Mouse (Mus musculus) liver, embryonic 14.5 days (tissue): Measurements from ENCODE around the gene Fdx1.

Source experiments
- CTCF ChIP-seq: IDR thresholded peaks from 2 replicates; pipeline ENCODE4 v1.5.1; 2016; ENCODE audit warnings: antibody characterized with exemption, low read depth, control low read depth
- EP300 ChIP-seq: IDR thresholded peaks from 2 replicates; pipeline ENCODE4 v1.6.1; 2016; ENCODE audit warnings: antibody characterized with exemption, low read depth

GRCm38 (mm10) chr9:51928659-51929058 lies 34.7 kb downstream of the Fdx1 start:
- no peak for TF ChIP-seq CTCF
- no peak for TF ChIP-seq EP300
